Mouse (Mus musculus) cortical plate, adult 2 months (tissue): ENCODE data around the gene Arhgap15. TPM values are rescaled to one million over a fixed set of nuclear protein-coding genes. Genes with fewer than 3 reads are reported as not detected.

Source experiments
- H3K27ac ChIP-seq: fragments of 200-500 bp; 2 replicates; pipeline ENCODE4 v1.5.1; 2012; ENCODE audit warnings: low read length, control low read depth, inconsistent platforms; ENCODE audit not compliant: insufficient read depth
- H3K4me1 ChIP-seq: fragments of 200-500 bp; 2 replicates; pipeline ENCODE4 v1.6.1; 2011; ENCODE audit warnings: low read length; ENCODE audit not compliant: control insufficient read depth, insufficient read depth
- H3K4me3 ChIP-seq: fragments of 200-500 bp; 2 replicates; pipeline ENCODE4 v1.5.1; 2011; ENCODE audit warnings: mild to moderate bottlenecking, low read length, control low read depth; ENCODE audit not compliant: insufficient read depth
- CTCF ChIP-seq: fragments of 200-500 bp; IDR thresholded peaks from 2 replicates; pipeline ENCODE4 v1.5.1; 2011; ENCODE audit warnings: mild to moderate bottlenecking, control low read depth, low read length; ENCODE audit not compliant: insufficient read depth; ENCODE audit errors: extremely low read depth
- POLR2A ChIP-seq: fragments of 200-500 bp; IDR thresholded peaks from 2 replicates; pipeline ENCODE4 v1.6.1; 2011; ENCODE audit warnings: mild to moderate bottlenecking, low read length, control low read depth; ENCODE audit not compliant: insufficient read depth; ENCODE audit errors: extremely low read depth
- polyA plus RNA-seq: library from polyadenylated mRNA; depleted of rRNA; stranded (reverse); fragments of >200 nt; gene quantifications from 2 replicates; pipeline ENCODE4 v1.2.3, GENCODE M21; 2012

The Arhgap15 gene
- polyA plus RNA-seq, 1 experiment = 8.9 TPM

- Histone ChIP-seq H3K4me1 (no peaks in the 10 kb centered on the region), H3K4me3 (no peak overlapping the region), H3K27ac (no peak overlapping the region)
- TF ChIP-seq POLR2A (no peak), CTCF (no peak)
These were observed 418.1 kb downstream of the Arhgap15 start for GRCm38 (mm10) chr2:44166716-44167115.

DNA sequence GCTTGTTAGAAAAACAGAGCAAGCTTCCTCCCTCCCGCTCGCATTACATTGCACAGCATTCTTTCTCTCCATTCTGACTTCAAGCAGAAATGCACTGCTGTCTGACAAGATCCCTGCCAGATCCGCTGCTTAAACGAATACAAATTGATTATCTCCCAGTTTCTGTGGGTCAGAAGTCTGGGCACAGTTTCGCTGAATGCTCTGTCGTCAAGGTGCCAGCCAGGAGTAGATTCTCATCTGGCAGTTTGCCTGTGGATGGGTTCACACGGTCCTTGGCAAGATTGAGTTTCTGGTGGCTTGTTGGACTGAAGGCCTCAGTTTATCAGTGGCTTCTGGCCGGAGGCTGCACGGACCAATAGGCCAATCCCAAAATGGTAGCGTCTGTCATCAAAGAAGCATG, 435.9 kb downstream of the Arhgap15 start:
- Histone ChIP-seq H3K4me3 (no peak overlapping the region), H3K4me1 (no peaks in the 10 kb centered on the region), H3K27ac (no peak overlapping the region)
- TF ChIP-seq CTCF = no peak
- no peak for TF ChIP-seq POLR2A

GRCm38 (mm10) chr2:44190749-44191148, 442.1 kb downstream of the Arhgap15 start:
- no peak for TF ChIP-seq POLR2A
- no peaks in the 10 kb centered on the region for H3K4me1 ChIP-seq
- no peak overlapping the region for H3K27ac ChIP-seq
- H3K4me3 ChIP-seq = no peak overlapping the region

- Histone ChIP-seq H3K4me1 (no peaks in the 10 kb centered on the region), H3K27ac (no peak overlapping the region), H3K4me3 (no peak overlapping the region)
- no peak for TF ChIP-seq CTCF
- TF ChIP-seq POLR2A = no peak
These were observed 443.4 kb downstream of the Arhgap15 start for GRCm38 (mm10) chr2:44192058-44192457.

GRCm38 (mm10) chr2:44215506-44215905, 466.9 kb downstream of the Arhgap15 start:
- H3K4me1 ChIP-seq = peaks cover 2% of the 10 kb centered on the region; the same call in 1 of the 2 replicates
- no peak for TF ChIP-seq CTCF
- no peak for TF ChIP-seq POLR2A
- no peak overlapping the region for H3K4me3 ChIP-seq
- H3K27ac ChIP-seq = no peak overlapping the region

DNA sequence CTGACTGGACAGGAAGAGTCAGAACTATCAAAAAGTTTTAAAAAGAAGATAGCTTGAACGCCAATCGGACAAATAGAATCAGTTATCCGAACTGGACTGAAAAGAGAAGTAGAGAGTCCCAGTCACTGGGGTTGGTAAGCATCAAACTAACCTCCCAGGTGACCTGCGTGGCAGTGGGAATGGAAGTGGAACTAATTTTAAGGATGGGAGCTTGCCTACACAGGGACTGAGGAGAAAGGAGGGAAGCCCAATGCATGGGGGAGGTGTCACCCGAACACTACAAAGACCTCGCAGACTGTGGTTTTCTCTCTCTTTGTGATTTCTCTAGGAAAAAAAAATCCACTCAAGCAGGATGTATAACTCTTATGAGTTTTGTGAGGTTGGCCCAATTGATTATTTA, 469.2 kb downstream of the Arhgap15 start:
- Histone ChIP-seq H3K4me1 (peaks cover 2% of the 10 kb centered on the region; the same call in 1 of the 2 replicates), H3K4me3 (no peak overlapping the region), H3K27ac (no peak overlapping the region)
- TF ChIP-seq POLR2A = no peak
- no peak for TF ChIP-seq CTCF

GRCm38 (mm10) chr2:44218317-44218716, 469.7 kb downstream of the Arhgap15 start:
- no peak overlapping the region for H3K4me3 ChIP-seq
- TF ChIP-seq POLR2A (no peak), CTCF (no peak)
- H3K27ac ChIP-seq = no peak overlapping the region
- H3K4me1 ChIP-seq = peaks cover 2% of the 10 kb centered on the region; the same call in 1 of the 2 replicates

DNA sequence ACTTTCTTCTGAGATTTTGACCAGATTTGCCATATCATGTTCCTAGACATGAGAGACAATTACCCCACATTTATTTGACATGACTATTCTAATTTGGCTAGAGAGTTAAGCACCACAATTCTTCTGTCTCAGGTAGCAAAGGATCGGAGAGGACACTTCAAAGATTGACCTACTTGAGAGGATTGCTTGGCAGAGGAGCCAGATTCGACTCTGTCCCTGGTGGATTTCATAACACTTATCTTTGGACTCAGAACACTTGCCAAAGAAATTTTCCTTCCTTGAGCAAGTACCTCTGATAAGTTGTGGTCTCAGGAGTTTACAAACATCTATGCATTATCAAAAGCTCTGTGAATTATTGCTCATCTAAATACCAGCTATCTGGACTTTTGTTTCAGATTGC, 473.1 kb downstream of the Arhgap15 start:
- Histone ChIP-seq H3K4me3 (no peak overlapping the region), H3K27ac (no peak overlapping the region), H3K4me1 (no peaks in the 10 kb centered on the region; the same call in 1 of the 2 replicates)
- TF ChIP-seq POLR2A (no peak), CTCF (no peak)

GRCm38 (mm10) chr2:44222176-44222753, 473.6 kb downstream of the Arhgap15 start:
- TF ChIP-seq CTCF = no peak
- no peak for TF ChIP-seq POLR2A
- H3K4me3 ChIP-seq = no peak overlapping the region
- no peak overlapping the region for H3K27ac ChIP-seq
- H3K4me1 ChIP-seq = no peaks in the 10 kb centered on the region; the same call in 1 of the 2 replicates

- H3K4me1 ChIP-seq = no peaks in the 10 kb centered on the region
- no peak for TF ChIP-seq POLR2A
- TF ChIP-seq CTCF = no peak
- no peak overlapping the region for H3K27ac ChIP-seq
- H3K4me3 ChIP-seq = no peak overlapping the region
These were observed 486.2 kb downstream of the Arhgap15 start for GRCm38 (mm10) chr2:44234856-44235255.
